Mouse (Mus musculus): ENCODE data around the gene Tpra1. TPM values are rescaled to one million over a fixed set of nuclear protein-coding genes. Genes with fewer than 3 reads are reported as not detected.

Gene Tpra1
- 92.3 and 94.7 TPM in 2 replicates for polyA plus RNA-seq (2015; fragmentation: Nextera tagmentation; extraction: Ambion mirVana)

DNA sequence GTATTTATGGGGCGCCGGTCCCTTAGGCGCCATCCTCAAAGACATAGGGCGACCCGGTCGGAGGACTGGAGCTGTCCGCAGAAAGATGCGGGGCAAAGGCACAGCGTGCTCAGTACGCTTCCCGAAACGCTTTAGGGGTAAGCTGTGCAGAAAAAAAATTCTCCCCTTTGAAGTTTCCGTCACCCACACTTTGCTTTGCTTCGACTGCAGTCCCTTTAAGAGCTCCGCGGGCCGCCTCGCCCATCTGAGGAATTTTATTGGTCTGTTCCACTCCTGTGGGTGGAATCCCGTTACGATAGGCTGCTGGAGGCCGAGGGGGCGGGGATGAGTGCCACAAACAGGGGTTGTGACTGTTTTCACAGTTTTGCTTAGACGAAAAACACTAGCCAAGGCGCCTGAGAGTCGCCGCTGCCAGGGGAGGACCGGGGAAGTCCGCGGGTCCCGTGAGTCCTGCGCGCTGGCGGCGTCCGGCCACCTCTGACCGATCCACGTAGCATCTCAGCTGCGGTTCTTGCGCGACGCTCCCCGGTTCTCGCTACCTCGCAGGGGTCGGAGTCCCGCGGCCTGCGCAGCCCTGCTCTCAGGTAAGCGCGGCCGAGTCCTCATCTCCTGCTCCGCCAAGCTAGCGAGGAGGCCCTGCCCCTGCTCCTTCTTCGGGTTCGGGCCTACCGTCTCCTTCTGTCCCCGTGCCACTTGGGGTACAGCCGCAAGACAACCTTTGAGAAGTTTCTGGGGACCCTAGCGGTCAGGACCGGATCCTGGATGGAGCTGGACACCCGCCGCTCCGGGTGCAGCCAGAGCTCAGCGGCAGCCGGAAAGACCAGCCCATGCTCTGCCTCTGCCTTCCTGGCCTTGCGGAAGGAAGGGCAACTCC, at the start of gene Tpra1:
Gene Tpra1 (plus strand): TSS at position 305 of the 874 bp plus-strand sequence.
- peak within 1 kb of the TSS; percentile 85 for H3K4me2 ChIP-seq (ENCODE audit: low read length)
- peak within 1 kb of the TSS; percentile 72 for H3K4me3 ChIP-seq (ENCODE audit: low read length)
- no peaks in the 10 kb centered on the region for H3K36me3 ChIP-seq (ENCODE audit: control insufficient read depth, insufficient read depth, low read length)
- H3K4me1 ChIP-seq (ENCODE audit: control insufficient read depth, insufficient read depth, low read depth, low read length) = peaks cover 25% of the 10 kb centered on the region
- WGBS = under 1% methylated on average over 55 of the region's 66 CpGs
- ATAC-seq = peak; percentile 93
- no peaks in the 10 kb centered on the region for H3K27me3 ChIP-seq (replicated peaks; ENCODE audit: control insufficient read depth, insufficient read depth, low read length)
- no peaks in the 10 kb centered on the region for H3K9me3 ChIP-seq (ENCODE audit: control insufficient read depth, low read length)
- peak within 1 kb of the TSS; percentile 88 for H3K27ac ChIP-seq (ENCODE audit: low read depth, low read length)
- peak within 1 kb of the TSS; percentile 77 for H3K9ac ChIP-seq (ENCODE audit: low read depth, low read length)

DNA sequence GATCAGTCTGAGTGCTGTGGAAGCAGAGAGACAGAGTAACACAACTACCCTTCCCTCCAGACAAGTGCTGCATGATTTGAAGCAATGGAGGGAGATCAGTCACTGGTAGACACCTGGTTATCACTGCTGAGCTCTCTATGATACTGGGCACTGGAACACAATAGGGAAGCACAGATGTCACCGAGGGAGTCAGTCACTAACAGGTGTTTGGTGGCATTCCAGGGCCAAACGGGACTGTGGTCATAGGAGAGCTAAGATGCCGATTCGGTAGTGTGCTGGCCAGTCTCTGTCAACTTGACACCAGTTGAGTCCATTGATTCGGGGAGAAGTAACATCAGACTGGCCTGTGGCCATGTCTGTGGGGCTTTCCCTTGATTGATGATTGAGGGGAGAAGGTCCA, 47.5 kb upstream of the Tpra1 start:
- 75% methylated on average over 5 of the region's 5 CpGs for WGBS
- H3K27me3 ChIP-seq (replicated peaks; ENCODE audit: control insufficient read depth, insufficient read depth, low read length) = no peaks in the 10 kb centered on the region

GRCm38 (mm10) chr6:88855636-88856035, 46.4 kb upstream of the Tpra1 start:
- H3K4me3 ChIP-seq (ENCODE audit: low read length) = no peak overlapping the region
- H3K9ac ChIP-seq (ENCODE audit: low read depth, low read length) = no peak overlapping the region
- peak; percentile 22; the same call in 1 of the 2 replicates for ATAC-seq
- 21% methylated on average over 5 of the region's 5 CpGs for WGBS
- no peaks in the 10 kb centered on the region for H3K9me3 ChIP-seq (ENCODE audit: control insufficient read depth, low read length)
- H3K27me3 ChIP-seq (replicated peaks; ENCODE audit: control insufficient read depth, insufficient read depth, low read length) = no peaks in the 10 kb centered on the region
- no peak overlapping the region for H3K27ac ChIP-seq (ENCODE audit: low read depth, low read length)
- H3K4me2 ChIP-seq (ENCODE audit: low read length) = no peak overlapping the region
- peaks cover 3% of the 10 kb centered on the region; the same call in 1 of the 2 replicates for H3K4me1 ChIP-seq (ENCODE audit: control insufficient read depth, insufficient read depth, low read depth, low read length)
- H3K36me3 ChIP-seq (ENCODE audit: control insufficient read depth, insufficient read depth, low read length) = peaks cover 40% of the 10 kb centered on the region

More for the DNA sequence above, 47.5 kb upstream of the Tpra1 start:
- H3K9ac ChIP-seq (ENCODE audit: low read depth, low read length) = no peak overlapping the region
- ATAC-seq = no peak
- H3K4me3 ChIP-seq (ENCODE audit: low read length) = no peak overlapping the region
- H3K4me1 ChIP-seq (ENCODE audit: control insufficient read depth, insufficient read depth, low read depth, low read length) = peaks cover 3% of the 10 kb centered on the region; the same call in 1 of the 2 replicates
- no peak overlapping the region for H3K27ac ChIP-seq (ENCODE audit: low read depth, low read length)
- peaks cover 31% of the 10 kb centered on the region for H3K36me3 ChIP-seq (ENCODE audit: control insufficient read depth, insufficient read depth, low read length)
- H3K4me2 ChIP-seq (ENCODE audit: low read length) = no peak overlapping the region
- no peaks in the 10 kb centered on the region for H3K9me3 ChIP-seq (ENCODE audit: control insufficient read depth, low read length)

- no peaks in the 10 kb centered on the region for H3K9me3 ChIP-seq (ENCODE audit: control insufficient read depth, low read length)
- peaks cover 3% of the 10 kb centered on the region; the same call in 1 of the 2 replicates for H3K4me1 ChIP-seq (ENCODE audit: control insufficient read depth, insufficient read depth, low read depth, low read length)
- H3K36me3 ChIP-seq (ENCODE audit: control insufficient read depth, insufficient read depth, low read length) = peaks cover 47% of the 10 kb centered on the region
- H3K27ac ChIP-seq (ENCODE audit: low read depth, low read length) = no peak overlapping the region
- H3K27me3 ChIP-seq (replicated peaks; ENCODE audit: control insufficient read depth, insufficient read depth, low read length) = no peaks in the 10 kb centered on the region
- H3K4me2 ChIP-seq (ENCODE audit: low read length) = no peak overlapping the region
- no peak overlapping the region for H3K4me3 ChIP-seq (ENCODE audit: low read length)
- no peak overlapping the region for H3K9ac ChIP-seq (ENCODE audit: low read depth, low read length)
- no peak for ATAC-seq
- WGBS = 35% methylated on average over 9 of the region's 9 CpGs
These were observed 44.8 kb upstream of the Tpra1 start for GRCm38 (mm10) chr6:88857249-88857648.

DNA sequence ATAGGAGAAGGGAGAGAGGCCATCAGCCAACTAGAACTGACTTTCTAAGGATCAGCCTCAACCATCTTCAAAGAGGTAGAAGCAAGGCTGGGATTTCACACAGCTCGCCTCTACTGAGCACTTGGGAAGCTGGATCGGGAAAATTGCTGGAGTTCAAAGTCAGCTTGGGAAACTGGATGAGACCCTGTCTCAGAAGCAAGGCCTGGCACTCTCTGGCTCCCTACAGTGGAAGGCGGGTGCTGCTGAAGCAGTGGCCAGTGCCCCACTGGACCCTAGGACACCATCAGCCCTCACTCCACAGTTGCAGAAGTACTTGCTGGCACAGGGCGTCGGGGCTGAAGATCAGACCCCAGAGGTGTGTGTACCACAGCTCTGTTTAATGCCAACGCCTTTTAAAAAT, 44.2 kb upstream of the Tpra1 start:
- Histone ChIP-seq H3K36me3 (ENCODE audit: control insufficient read depth, insufficient read depth, low read length) (peaks cover 48% of the 10 kb centered on the region), H3K27ac (ENCODE audit: low read depth, low read length) (0 out of 2 replicates have a peak overlapping the region, but pooled peaks have one; percentile 44)
- ATAC-seq = no peak

DNA sequence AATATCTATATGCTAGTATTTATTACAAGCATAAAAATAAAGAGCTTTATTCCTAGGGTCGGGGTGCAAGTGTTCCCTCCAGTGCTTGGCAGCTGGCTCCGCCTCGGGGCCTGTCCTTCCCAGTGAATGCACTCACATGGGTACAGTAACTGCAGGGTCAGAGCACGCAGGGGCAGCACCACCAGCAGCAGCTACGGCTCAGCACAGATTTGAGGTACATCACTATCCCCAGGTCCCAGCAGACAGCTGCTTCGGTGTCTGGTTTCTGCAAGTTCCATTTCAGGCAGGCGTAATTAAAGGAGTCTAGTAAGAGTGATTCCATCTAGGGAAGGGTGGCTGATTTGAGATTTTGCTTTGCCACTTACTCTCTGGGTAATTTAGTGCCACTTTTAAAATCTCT, 43.7 kb upstream of the Tpra1 start:
- H3K27ac ChIP-seq (ENCODE audit: low read depth, low read length) = peak overlapping the region; percentile 58

More for the DNA sequence above, 44.2 kb upstream of the Tpra1 start:
- no peak overlapping the region for H3K4me2 ChIP-seq (ENCODE audit: low read length)
- H3K9me3 ChIP-seq (ENCODE audit: control insufficient read depth, low read length) = no peaks in the 10 kb centered on the region
- H3K4me1 ChIP-seq (ENCODE audit: control insufficient read depth, insufficient read depth, low read depth, low read length) = peaks cover 3% of the 10 kb centered on the region; the same call in 1 of the 2 replicates
- H3K4me3 ChIP-seq (ENCODE audit: low read length) = no peak overlapping the region
- H3K9ac ChIP-seq (ENCODE audit: low read depth, low read length) = peak overlapping the region; percentile 41
- WGBS = 83% methylated on average over 6 of the region's 6 CpGs
- no peaks in the 10 kb centered on the region for H3K27me3 ChIP-seq (replicated peaks; ENCODE audit: control insufficient read depth, insufficient read depth, low read length)

GRCm38 (mm10) chr6:88860914-88861313, 41.1 kb upstream of the Tpra1 start:
- H3K27ac ChIP-seq (ENCODE audit: low read depth, low read length) = no peak overlapping the region
- ATAC-seq = no peak
- H3K36me3 ChIP-seq (ENCODE audit: control insufficient read depth, insufficient read depth, low read length) = peaks cover 65% of the 10 kb centered on the region
- no peak overlapping the region for H3K4me3 ChIP-seq (ENCODE audit: low read length)
- H3K9ac ChIP-seq (ENCODE audit: low read depth, low read length) = no peak overlapping the region
- H3K9me3 ChIP-seq (ENCODE audit: control insufficient read depth, low read length) = no peaks in the 10 kb centered on the region
- H3K27me3 ChIP-seq (replicated peaks; ENCODE audit: control insufficient read depth, insufficient read depth, low read length) = no peaks in the 10 kb centered on the region
- WGBS = 11% methylated on average over 2 of the region's 2 CpGs
- no peak overlapping the region for H3K4me2 ChIP-seq (ENCODE audit: low read length)
- peaks cover 3% of the 10 kb centered on the region; the same call in 1 of the 2 replicates for H3K4me1 ChIP-seq (ENCODE audit: control insufficient read depth, insufficient read depth, low read depth, low read length)

More for the DNA sequence above, 43.7 kb upstream of the Tpra1 start:
- Histone ChIP-seq H3K4me3 (ENCODE audit: low read length) (no peak overlapping the region), H3K9me3 (ENCODE audit: control insufficient read depth, low read length) (no peaks in the 10 kb centered on the region), H3K36me3 (ENCODE audit: control insufficient read depth, insufficient read depth, low read length) (peaks cover 54% of the 10 kb centered on the region), H3K4me2 (ENCODE audit: low read length) (no peak overlapping the region), H3K27me3 (replicated peaks; ENCODE audit: control insufficient read depth, insufficient read depth, low read length) (no peaks in the 10 kb centered on the region), H3K4me1 (ENCODE audit: control insufficient read depth, insufficient read depth, low read depth, low read length) (peaks cover 3% of the 10 kb centered on the region; the same call in 1 of the 2 replicates), H3K9ac (ENCODE audit: low read depth, low read length) (no peak overlapping the region)
- WGBS = 70% methylated on average over 7 of the region's 7 CpGs
- no peak for ATAC-seq

GRCm38 (mm10) chr6:88865704-88866103, 36.3 kb upstream of the Tpra1 start:
- no peak overlapping the region for H3K9ac ChIP-seq (ENCODE audit: low read depth, low read length)
- H3K4me1 ChIP-seq (ENCODE audit: control insufficient read depth, insufficient read depth, low read depth, low read length) = peaks cover 10% of the 10 kb centered on the region
- peaks cover 36% of the 10 kb centered on the region for H3K36me3 ChIP-seq (ENCODE audit: control insufficient read depth, insufficient read depth, low read length)
- no peak overlapping the region for H3K4me2 ChIP-seq (ENCODE audit: low read length)
- ATAC-seq = no peak
- H3K27me3 ChIP-seq (replicated peaks; ENCODE audit: control insufficient read depth, insufficient read depth, low read length) = no peaks in the 10 kb centered on the region
- H3K9me3 ChIP-seq (ENCODE audit: control insufficient read depth, low read length) = no peaks in the 10 kb centered on the region
- WGBS = 80% methylated on average over 7 of the region's 7 CpGs
- no peak overlapping the region for H3K27ac ChIP-seq (ENCODE audit: low read depth, low read length)
- H3K4me3 ChIP-seq (ENCODE audit: low read length) = no peak overlapping the region

DNA sequence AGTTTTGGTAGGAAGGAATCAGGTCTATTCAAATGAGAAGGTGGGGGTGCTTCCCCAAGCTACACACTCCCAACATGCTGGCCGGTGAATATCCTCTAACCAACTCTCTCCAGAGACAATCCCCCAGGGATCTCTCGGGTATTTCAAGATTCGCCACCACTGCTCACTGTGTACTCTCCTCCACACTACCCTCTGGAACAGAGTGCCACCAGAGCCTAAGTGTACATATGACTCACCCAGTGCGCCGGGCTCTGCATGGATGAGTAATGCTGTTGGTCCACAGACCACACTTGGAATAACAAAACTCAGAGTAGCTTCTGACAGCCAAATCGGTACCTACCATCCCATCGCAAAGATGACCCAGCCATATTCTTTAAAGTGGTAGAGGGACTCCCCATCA, 32.6 kb upstream of the Tpra1 start:
- no peak overlapping the region for H3K4me2 ChIP-seq (ENCODE audit: low read length)
- WGBS = 89% methylated on average over 7 of the region's 7 CpGs

More for the DNA sequence above, 32.6 kb upstream of the Tpra1 start:
- Histone ChIP-seq H3K27me3 (replicated peaks; ENCODE audit: control insufficient read depth, insufficient read depth, low read length) (no peaks in the 10 kb centered on the region), H3K4me3 (ENCODE audit: low read length) (no peak overlapping the region), H3K4me1 (ENCODE audit: control insufficient read depth, insufficient read depth, low read depth, low read length) (peaks cover 33% of the 10 kb centered on the region), H3K9me3 (ENCODE audit: control insufficient read depth, low read length) (no peaks in the 10 kb centered on the region), H3K36me3 (ENCODE audit: control insufficient read depth, insufficient read depth, low read length) (peaks cover 9% of the 10 kb centered on the region), H3K27ac (ENCODE audit: low read depth, low read length) (no peak overlapping the region), H3K9ac (ENCODE audit: low read depth, low read length) (no peak overlapping the region)
- ATAC-seq = no peak

All from hindbrain, embryonic 16.5 days (tissue).